Mouse (Mus musculus) intestine, embryonic 15.5 days (tissue): ENCODE data around the gene Gls2. TPM values are rescaled to one million over a fixed set of nuclear protein-coding genes. Genes with fewer than 3 reads are reported as not detected.

ENCODE experiments used
- ATAC-seq: fragments of 200-750 bp; cut with Nextera tagmentation; 2 replicates; pipeline ENCODE4 v1.8.0; 2017; ENCODE audit warnings: moderate TSS enrichment, moderate library complexity
- H3K27ac ChIP-seq: fragments of 300-500 bp; sonication (generic); 2 replicates; pipeline ENCODE4 v1.5.1; 2015; ENCODE audit warnings: mild to moderate bottlenecking, inconsistent platforms
- H3K27me3 ChIP-seq: fragments of 300-500 bp; sonication (generic); replicated peaks from 2 replicates; pipeline ENCODE4 v1.6.1; 2015; ENCODE audit warnings: inconsistent platforms
- H3K36me3 ChIP-seq: fragments of 300-500 bp; sonication (generic); 2 replicates; pipeline ENCODE4 v1.6.1; 2015; ENCODE audit warnings: inconsistent platforms
- H3K4me1 ChIP-seq: fragments of 300-500 bp; sonication (generic); replicated peaks from 2 replicates; pipeline ENCODE4 v1.6.1; 2015; ENCODE audit warnings: inconsistent platforms
- H3K4me2 ChIP-seq: fragments of 300-500 bp; sonication (generic); replicated peaks from 2 replicates; pipeline ENCODE4 v1.6.1; 2015; ENCODE audit warnings: mild to moderate bottlenecking, inconsistent platforms
- H3K4me3 ChIP-seq: fragments of 300-500 bp; sonication (generic); replicated peaks from 2 replicates; pipeline ENCODE4 v1.5.1; 2015; ENCODE audit warnings: inconsistent platforms
- H3K9ac ChIP-seq: fragments of 300-500 bp; sonication (generic); 2 replicates; pipeline ENCODE4 v1.6.1; 2015; ENCODE audit warnings: inconsistent platforms
- H3K9me3 ChIP-seq: fragments of 300-500 bp; sonication (generic); 2 replicates; pipeline ENCODE4 v1.6.1; 2016; ENCODE audit warnings: inconsistent platforms
- WGBS: fragments of 180-500 bp; shearing (Covaris S2); methylation state at CpG from one replicate; pipeline ENCODE4 v1.1.7; 2015; 5-methylcytosine and 5-hydroxymethylcytosine counted together
- polyA plus RNA-seq: library from polyadenylated mRNA; unstranded; fragments of >200 nt; fragmentation: Nextera tagmentation; extraction: Ambion mirVana; gene quantifications from 2 replicates; pipeline ENCODE4 v1.2.1, GENCODE M21; 2015

The Gls2 gene
- polyA plus RNA-seq, 1 experiment from 2014 or later, result 1.8 TPM

DNA sequence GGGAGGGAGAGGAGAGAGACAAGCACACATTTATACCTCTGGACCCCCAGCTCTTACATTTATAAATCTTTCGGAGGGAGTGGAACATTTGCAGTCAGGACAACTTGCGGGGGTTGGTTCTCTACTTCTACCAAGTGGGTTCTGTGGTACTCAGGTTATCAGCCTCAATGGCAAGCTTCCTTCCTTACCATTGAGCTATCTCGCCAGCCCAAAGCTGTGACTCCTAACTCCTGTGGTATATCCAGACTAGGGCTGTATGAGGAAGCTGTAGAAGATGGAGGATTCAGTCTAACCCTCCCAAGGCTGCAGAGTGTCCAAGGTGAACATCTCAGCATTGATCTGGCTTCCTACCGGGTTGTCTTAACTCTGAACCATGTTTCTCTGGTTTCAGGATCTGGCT lies 44.9 kb downstream of the Gls2 start:
- H3K4me2 ChIP-seq, result no peak overlapping the region
- no peaks in the 10 kb centered on the region for H3K27me3 ChIP-seq
- WGBS, result 96% methylated on average over 4 of the region's 4 CpGs
- no peak overlapping the region for H3K27ac ChIP-seq
- peaks cover 24% of the 10 kb centered on the region for H3K36me3 ChIP-seq
- no peak overlapping the region for H3K4me3 ChIP-seq
- no peak for ATAC-seq
- no peaks in the 10 kb centered on the region for H3K9me3 ChIP-seq
- no peak overlapping the region for H3K9ac ChIP-seq
- H3K4me1 ChIP-seq, result no peaks in the 10 kb centered on the region

GRCm38 (mm10) chr10:128240131-128240530 lies 45.9 kb downstream of the Gls2 start:
- 84% methylated on average over 18 of the region's 18 CpGs for WGBS
- Histone ChIP-seq H3K27ac (no peak overlapping the region), H3K4me3 (no peak overlapping the region), H3K27me3 (no peaks in the 10 kb centered on the region), H3K4me1 (no peaks in the 10 kb centered on the region), H3K9ac (no peak overlapping the region), H3K4me2 (no peak overlapping the region), H3K9me3 (no peaks in the 10 kb centered on the region), H3K36me3 (peaks cover 34% of the 10 kb centered on the region)
- no peak for ATAC-seq

- Histone ChIP-seq H3K9ac (no peak overlapping the region), H3K36me3 (peaks cover 51% of the 10 kb centered on the region), H3K9me3 (no peaks in the 10 kb centered on the region), H3K4me3 (no peak overlapping the region), H3K4me2 (no peak overlapping the region), H3K27ac (no peak overlapping the region), H3K27me3 (no peaks in the 10 kb centered on the region), H3K4me1 (no peaks in the 10 kb centered on the region)
- no peak for ATAC-seq
- 92% methylated on average over 8 of the region's 8 CpGs for WGBS
Observed at GRCm38 (mm10) chr10:128243252-128243651, 49.0 kb downstream of the Gls2 start.

GRCm38 (mm10) chr10:128244121-128244520 lies 49.9 kb downstream of the Gls2 start:
- no peaks in the 10 kb centered on the region for H3K4me1 ChIP-seq
- H3K27me3 ChIP-seq, result no peaks in the 10 kb centered on the region
- H3K9me3 ChIP-seq, result no peaks in the 10 kb centered on the region
- no peak overlapping the region for H3K27ac ChIP-seq
- peaks cover 54% of the 10 kb centered on the region for H3K36me3 ChIP-seq
- H3K9ac ChIP-seq, result no peak overlapping the region
- WGBS, result 94% methylated on average over 15 of the region's 15 CpGs
- H3K4me2 ChIP-seq, result no peak overlapping the region
- H3K4me3 ChIP-seq, result no peak overlapping the region
- no peak for ATAC-seq

- Histone ChIP-seq H3K27me3 (no peaks in the 10 kb centered on the region), H3K4me1 (no peaks in the 10 kb centered on the region), H3K4me2 (peak overlapping the region; percentile 14; the same call in 1 of the 2 replicates), H3K9me3 (no peaks in the 10 kb centered on the region), H3K36me3 (peaks cover 71% of the 10 kb centered on the region), H3K4me3 (no peak overlapping the region), H3K27ac (no peak overlapping the region), H3K9ac (no peak overlapping the region)
- WGBS, result 80% methylated on average over 17 of the region's 17 CpGs
- ATAC-seq, result no peak
Observed at GRCm38 (mm10) chr10:128247020-128247732, 52.9 kb downstream of the Gls2 start.

DNA sequence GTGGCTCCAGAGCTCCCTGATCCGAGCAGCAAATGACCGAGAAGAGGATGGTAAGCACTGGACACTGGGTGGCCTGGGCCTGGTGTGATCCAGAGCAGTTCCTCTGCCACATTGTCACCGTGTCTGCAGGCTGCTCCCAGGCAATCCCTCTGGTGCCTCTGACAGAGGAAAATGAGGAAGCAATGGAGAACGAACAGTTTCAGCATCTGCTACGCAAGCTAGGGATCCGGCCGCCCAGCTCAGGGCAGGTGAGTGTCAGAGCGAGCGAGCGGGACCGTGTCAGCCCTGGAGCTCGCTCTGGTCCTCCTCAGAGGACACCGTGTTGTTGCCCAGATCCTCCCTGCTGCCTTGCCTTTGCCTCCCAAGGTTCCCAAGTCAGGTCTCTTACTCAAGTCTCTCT lies 56.3 kb downstream of the Gls2 start:
- Histone ChIP-seq H3K4me3 (no peak overlapping the region), H3K27ac (no peak overlapping the region), H3K4me1 (no peaks in the 10 kb centered on the region), H3K36me3 (peaks cover 54% of the 10 kb centered on the region), H3K9me3 (no peaks in the 10 kb centered on the region), H3K4me2 (no peak overlapping the region), H3K27me3 (no peaks in the 10 kb centered on the region), H3K9ac (no peak overlapping the region)
- no peak for ATAC-seq
- 95% methylated on average over 13 of the region's 13 CpGs for WGBS

DNA sequence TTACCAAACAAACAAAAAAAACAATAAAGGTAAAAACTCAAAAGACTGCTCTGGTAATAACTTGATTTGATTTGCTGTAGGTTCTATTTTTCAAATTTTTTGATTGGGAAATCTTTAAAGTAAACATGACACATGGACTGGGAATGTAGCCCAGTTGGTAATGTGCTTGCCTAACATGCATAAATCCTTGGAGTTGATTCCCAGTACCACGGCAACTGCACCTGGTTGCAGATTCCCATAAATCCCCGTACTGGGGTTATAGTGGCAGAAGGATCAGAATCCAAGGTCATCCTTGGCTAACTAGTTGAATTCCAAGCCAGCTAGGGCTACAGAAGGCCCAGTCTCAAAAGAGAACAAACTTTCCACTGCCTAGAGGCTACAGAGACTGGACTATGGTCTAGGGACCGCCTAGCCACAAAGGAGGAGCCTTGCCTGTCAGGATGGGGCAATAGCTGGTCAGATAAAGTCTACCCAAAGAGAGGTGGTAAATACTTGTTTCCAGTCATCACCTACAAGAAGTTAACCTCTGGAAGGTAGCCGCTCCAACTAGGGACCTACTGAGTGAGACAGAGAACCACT lies 59.5 kb downstream of the Gls2 start, which contains the start of gene Apon:
TSS of gene Apon (plus strand) at position 420 of the 579 bp plus-strand sequence.
- Histone ChIP-seq H3K9ac (no peak within 1 kb of the TSS), H3K27me3 (no peaks in the 10 kb centered on the region), H3K4me3 (no peak within 1 kb of the TSS), H3K27ac (no peak within 1 kb of the TSS), H3K36me3 (peaks cover 35% of the 10 kb centered on the region), H3K4me1 (no peaks in the 10 kb centered on the region), H3K4me2 (no peak within 1 kb of the TSS), H3K9me3 (no peaks in the 10 kb centered on the region)
- 75% methylated on average over 4 of the region's 4 CpGs for WGBS
- ATAC-seq, result no peak

DNA sequence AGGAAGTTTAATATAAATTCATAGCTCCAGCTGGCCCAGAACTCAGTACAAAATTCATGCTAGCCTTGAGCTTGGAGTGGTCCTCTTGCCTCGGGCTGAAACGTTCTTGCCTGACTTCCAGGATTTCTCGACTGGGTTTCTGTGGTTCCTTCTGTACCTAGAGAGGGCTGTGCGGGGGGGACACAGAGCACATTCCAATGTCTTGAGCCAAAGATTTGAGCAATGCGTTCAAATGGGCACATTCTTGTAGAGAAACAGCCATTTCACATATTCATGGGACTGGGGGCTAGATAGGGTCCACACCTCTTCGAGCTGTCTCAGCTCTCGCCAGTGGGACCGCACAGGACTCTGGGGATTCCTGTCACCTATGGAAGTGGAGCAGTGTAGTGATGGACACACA lies 61.7 kb downstream of the Gls2 start:
- WGBS, result 87% methylated on average over 8 of the region's 8 CpGs

DNA sequence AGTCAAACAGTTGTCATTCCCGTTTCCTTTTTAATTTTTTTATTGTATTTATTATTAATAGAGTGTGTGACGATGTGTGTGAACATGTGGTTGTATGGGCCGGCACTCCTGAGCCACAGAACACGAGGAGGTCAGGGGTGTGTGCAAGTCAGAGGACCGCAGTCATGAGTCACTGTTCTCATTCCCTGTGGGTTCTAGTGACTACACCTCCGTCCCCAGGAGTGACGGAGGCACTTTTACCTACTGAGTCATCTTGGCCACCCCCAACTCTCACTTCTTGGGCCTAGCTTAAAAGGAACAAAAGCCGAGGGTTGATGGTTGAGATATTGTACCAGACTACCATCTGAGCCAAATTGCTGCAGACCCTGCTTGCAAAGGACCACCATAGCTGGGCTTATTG lies 62.1 kb downstream of the Gls2 start:
- ATAC-seq, result no peak

More for the DNA sequence above, 61.7 kb downstream of the Gls2 start:
- Histone ChIP-seq H3K36me3 (peaks cover 16% of the 10 kb centered on the region), H3K4me3 (no peak overlapping the region), H3K27ac (no peak overlapping the region), H3K9me3 (no peaks in the 10 kb centered on the region), H3K4me1 (no peaks in the 10 kb centered on the region), H3K27me3 (no peaks in the 10 kb centered on the region), H3K9ac (no peak overlapping the region), H3K4me2 (no peak overlapping the region)
- ATAC-seq, result no peak

DNA sequence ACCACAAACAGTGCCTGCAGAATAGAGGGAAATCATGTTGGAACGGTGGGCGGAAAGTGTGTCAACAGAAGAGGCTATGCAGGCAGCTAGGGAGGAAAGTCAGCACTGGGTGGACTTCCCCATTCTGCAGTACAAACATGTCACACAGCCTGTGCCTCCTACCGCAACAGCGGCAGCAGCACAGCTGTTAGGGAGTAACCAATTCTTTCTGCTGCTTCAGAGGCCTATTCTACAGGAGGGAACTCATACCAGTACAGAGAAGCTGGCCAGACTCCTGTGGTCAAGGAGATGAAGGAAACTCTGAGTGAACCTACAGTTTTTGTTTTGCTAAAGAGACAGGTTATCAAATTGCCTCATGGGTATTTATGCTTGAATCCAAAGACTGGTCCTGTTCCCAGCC lies 64.7 kb downstream of the Gls2 start:
- no peak overlapping the region for H3K27ac ChIP-seq
- no peaks in the 10 kb centered on the region for H3K4me1 ChIP-seq
- H3K27me3 ChIP-seq, result no peaks in the 10 kb centered on the region
- no peaks in the 10 kb centered on the region for H3K36me3 ChIP-seq
- no peaks in the 10 kb centered on the region for H3K9me3 ChIP-seq
- no peak overlapping the region for H3K4me2 ChIP-seq
- H3K9ac ChIP-seq, result no peak overlapping the region
- ATAC-seq, result no peak
- no peak overlapping the region for H3K4me3 ChIP-seq
- 65% methylated on average over 4 of the region's 4 CpGs for WGBS

More for the DNA sequence above, 62.1 kb downstream of the Gls2 start:
- H3K9me3 ChIP-seq, result no peaks in the 10 kb centered on the region
- no peak overlapping the region for H3K27ac ChIP-seq
- 86% methylated on average over 8 of the region's 8 CpGs for WGBS
- H3K4me2 ChIP-seq, result no peak overlapping the region
- H3K4me1 ChIP-seq, result no peaks in the 10 kb centered on the region
- no peak overlapping the region for H3K9ac ChIP-seq
- H3K27me3 ChIP-seq, result no peaks in the 10 kb centered on the region
- no peak overlapping the region for H3K4me3 ChIP-seq
- H3K36me3 ChIP-seq, result peaks cover 12% of the 10 kb centered on the region; the same call in 1 of the 2 replicates

Other genes starting within 250 kb of the Gls2 start
- 0.38 and 0.48 TPM in 2 replicates for gene Hsd17b6, start 186.8 kb upstream of the Gls2 start, polyA plus RNA-seq
- 67.9 and 73.0 TPM in 2 replicates for gene Prim1, start 179.3 kb upstream of the Gls2 start, polyA plus RNA-seq
- gene Naca, start 158.9 kb upstream of the Gls2 start, polyA plus RNA-seq, result 779 and 830 TPM in 2 replicates
- gene Ptges3, start 135.5 kb upstream of the Gls2 start, polyA plus RNA-seq, result 482 and 586 TPM in 2 replicates
- 3,029 and 3,109 TPM in 2 replicates for gene Atp5b, start 111.2 kb upstream of the Gls2 start, polyA plus RNA-seq
- gene Baz2a, start 102.9 kb upstream of the Gls2 start, polyA plus RNA-seq, result 11.7 and 12.5 TPM in 2 replicates
- 24.8 and 27.0 TPM in 2 replicates for gene Rbms2, start 14.2 kb upstream of the Gls2 start, polyA plus RNA-seq
- 34.8 and 35.9 TPM in 2 replicates for gene Spryd4, start 17.4 kb downstream of the Gls2 start, polyA plus RNA-seq
- 0.19 TPM in 1 of 2 replicates, not detected in the other for gene Mip, start 31.4 kb downstream of the Gls2 start, polyA plus RNA-seq
- gene Timeless, start 37.6 kb downstream of the Gls2 start, polyA plus RNA-seq, result 40.8 and 41.3 TPM in 2 replicates
- gene Apon, start 59.6 kb downstream of the Gls2 start, polyA plus RNA-seq, result 0.26 and 0.35 TPM in 2 replicates
- gene Apof, start 74.2 kb downstream of the Gls2 start, polyA plus RNA-seq, result 1.6 and 2.9 TPM in 2 replicates
- 15.1 and 15.4 TPM in 2 replicates for gene Stat2, start 76.1 kb downstream of the Gls2 start, polyA plus RNA-seq
- gene Il23a, start 104.3 kb downstream of the Gls2 start, polyA plus RNA-seq, result 0.21 and 0.31 TPM in 2 replicates
- gene Pan2, start 108.9 kb downstream of the Gls2 start, polyA plus RNA-seq, result 26.2 TPM in 2 replicates
- gene Cnpy2, start 128.0 kb downstream of the Gls2 start, polyA plus RNA-seq, result 303 and 328 TPM in 2 replicates
- gene Cs, start 143.3 kb downstream of the Gls2 start, polyA plus RNA-seq, result 269 and 282 TPM in 2 replicates
- 13.7 TPM in 2 replicates for gene Coq10a, start 174.5 kb downstream of the Gls2 start, polyA plus RNA-seq
- gene Ankrd52, start 182.7 kb downstream of the Gls2 start, polyA plus RNA-seq, result 10.0 and 11.5 TPM in 2 replicates
- 114 and 141 TPM in 2 replicates for gene Slc39a5, start 206.8 kb downstream of the Gls2 start, polyA plus RNA-seq
- gene Nabp2, start 217.0 kb downstream of the Gls2 start, polyA plus RNA-seq, result 87.9 and 97.1 TPM in 2 replicates
- gene Rnf41, start 217.2 kb downstream of the Gls2 start, polyA plus RNA-seq, result 36.6 and 37.5 TPM in 2 replicates